Mouse (Mus musculus): ENCODE data around the gene Psmf1.

DNA sequence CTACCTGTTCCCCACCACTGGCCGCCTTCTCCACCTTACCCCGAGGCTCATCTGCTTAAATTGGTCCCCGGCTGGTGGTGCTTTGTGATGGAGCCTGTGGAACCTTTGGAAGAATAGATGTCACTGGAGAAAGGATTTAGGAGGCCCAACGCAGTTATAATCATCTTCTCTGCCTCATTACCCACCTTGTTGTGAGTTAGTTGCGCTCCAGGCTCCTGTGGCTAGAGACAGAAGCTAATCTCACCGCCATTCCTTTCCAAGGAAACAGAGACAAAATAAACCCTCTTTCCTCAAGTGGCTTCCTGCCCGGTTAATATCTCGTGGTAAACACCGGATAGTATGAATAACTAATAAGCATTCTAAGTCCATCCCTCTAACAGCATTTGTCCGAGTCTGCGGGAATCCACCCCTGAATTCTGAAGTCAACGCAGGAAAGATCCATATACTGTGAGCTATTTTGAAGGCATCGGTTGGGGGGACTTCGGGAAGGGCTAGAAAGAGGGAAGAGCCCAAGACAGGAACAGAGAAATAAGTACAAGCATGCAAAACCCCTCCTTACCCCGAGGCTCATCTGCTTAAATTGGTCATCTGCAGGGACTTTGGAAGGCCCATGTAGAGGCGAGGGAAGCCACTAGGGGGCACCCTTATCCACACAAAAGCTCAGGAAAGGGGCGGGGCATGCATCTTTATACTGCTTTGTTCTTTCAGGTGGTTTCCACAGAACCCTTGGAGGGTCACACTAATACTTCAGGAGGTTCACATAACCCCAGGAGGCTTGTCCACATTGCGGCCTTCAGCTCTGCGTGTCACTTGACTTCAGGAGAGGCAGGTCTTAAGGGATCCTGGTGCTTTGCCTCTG, 4.1 kb upstream of the Psmf1 start:
- TF ChIP-seq CTCF (IDR thresholded peaks at IDR 0.05; ENCODE audit: low read depth) (peak; percentile 84), EP300 (optimal IDR thresholded peaks at IDR 0.05) (no peak)

All from stomach, postnatal 0 days (tissue).